8 mouse cellular contexts compared by ENCODE assay signal in the genomic region with DNA sequence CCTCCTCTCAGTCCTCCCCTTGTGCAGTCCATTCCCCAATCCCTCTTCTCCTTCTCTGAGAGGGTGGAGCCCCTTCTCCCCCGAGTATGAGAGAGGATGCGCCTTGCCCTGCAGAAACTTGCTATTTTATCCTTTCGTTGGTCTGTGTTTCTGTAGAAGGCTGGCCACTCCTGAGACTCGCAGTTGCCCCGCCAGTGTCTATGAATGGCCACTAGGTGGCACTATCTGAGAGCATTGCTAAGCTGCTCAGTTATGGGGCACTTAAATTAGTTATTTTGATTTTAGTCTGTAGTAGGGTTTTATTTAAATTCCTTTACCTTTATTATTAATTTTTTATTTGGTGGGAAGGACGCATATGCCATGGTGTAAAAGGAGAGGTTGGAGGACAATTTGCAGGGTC. TPM values are rescaled to one million over a fixed set of nuclear protein-coding genes. Genes with fewer than 3 reads are reported as not detected.
DNase-seq lines count a peak whose midpoint lies in the region; ATAC-seq and TF ChIP-seq lines count a peak whose summit lies in the region.

No protein-coding gene starts in this region.

- peak; percentile 45 for TF ChIP-seq CTCF in ES-Bruce4 (IDR thresholded peaks at IDR 0.05; ENCODE audit: low read depth, low read length)
- peak; percentile 83 for TF ChIP-seq CTCF in layer of hippocampus, adult 2 months (conservative IDR thresholded peaks at IDR 0.05)

- TF ChIP-seq POLR2A in ES-Bruce4 (IDR thresholded peaks at IDR 0.05; ENCODE audit: insufficient read depth, low read length): no peak

- no peaks in the 10 kb centered on the region for H3K4me1 ChIP-seq in ES-Bruce4 (ENCODE audit: control insufficient read depth, insufficient read depth, low read length)
- no peaks in the 10 kb centered on the region for H3K4me1 ChIP-seq in heart, embryonic 14.5 days (ENCODE audit: control insufficient read depth in 2 of 2, insufficient read depth in 2 of 2, low read length in 2 of 2)
- H3K4me1 ChIP-seq in lung, embryonic 16.5 days (replicated peaks; ENCODE audit: control insufficient read depth, insufficient read depth, low read length): no peaks in the 10 kb centered on the region

- no peaks in the 10 kb centered on the region for H3K27me3 ChIP-seq in ES-Bruce4 (ENCODE audit: control insufficient read depth, insufficient read depth, low read length, poor library complexity, severe bottlenecking)
- no peaks in the 10 kb centered on the region for H3K27me3 ChIP-seq in heart, embryonic 14.5 days (ENCODE audit: control insufficient read depth, insufficient read depth, low read length)
- no peaks in the 10 kb centered on the region; the same call in 1 of the 2 replicates for H3K27me3 ChIP-seq in lung, embryonic 16.5 days (ENCODE audit: control insufficient read depth, insufficient read depth, low read depth, low read length)

- H3K4me3 ChIP-seq in ES-Bruce4 (ENCODE audit: low read depth, low read length): no peak overlapping the region
- H3K4me3 ChIP-seq in heart, embryonic 14.5 days (ENCODE audit: control insufficient read depth in 1 of 2, insufficient read depth in 1 of 2, low read depth in 1 of 2, low read length in 2 of 2): no peak overlapping the region
- no peak overlapping the region for H3K4me3 ChIP-seq in layer of hippocampus, adult 2 months
- no peak overlapping the region for H3K4me3 ChIP-seq in lung, embryonic 16.5 days (ENCODE audit: low read length)

- DNase-seq in adrenal gland, adult 18-20 months (ENCODE audit: low spot score in 2 of 2): peak; percentile 16 to 28
- peak; percentile 70 for DNase-seq in embryo, embryonic 11 days
- DNase-seq in layer of hippocampus, adult 2 months (ENCODE audit: low spot score in 2 of 2): peak; percentile 17 to 47
- DNase-seq in retina, postnatal 7 days (ENCODE audit: low read depth, low spot score): peak; percentile 19
- DNase-seq in urinary bladder, postnatal 36 days (ENCODE audit: low spot score in 2 of 2): peak; percentile 13 to 50

- H3K9ac ChIP-seq in ES-Bruce4 (ENCODE audit: low read depth, poor library complexity, severe bottlenecking): no peak overlapping the region
- H3K9ac ChIP-seq in heart, embryonic 14.5 days (ENCODE audit: low read length): no peak overlapping the region
- no peak overlapping the region for H3K9ac ChIP-seq in lung, embryonic 16.5 days (ENCODE audit: low read length)

- no peak for TF ChIP-seq EP300 in ES-Bruce4 (IDR thresholded peaks at IDR 0.05; ENCODE audit: insufficient read depth, low read depth, low read length)

- H3K4me2 ChIP-seq in heart, embryonic 14.5 days (ENCODE audit: low read length): 0 out of 2 replicates have a peak overlapping the region, but pooled peaks have one; percentile 3
- no peak overlapping the region for H3K4me2 ChIP-seq in lung, embryonic 16.5 days (ENCODE audit: low read depth, low read length)

- H3K36me3 ChIP-seq in ES-Bruce4 (ENCODE audit: control insufficient read depth, insufficient read depth, low read length, poor library complexity, severe bottlenecking): no peaks in the 10 kb centered on the region
- H3K36me3 ChIP-seq in heart, embryonic 14.5 days (ENCODE audit: control insufficient read depth, insufficient read depth, low read length): no peaks in the 10 kb centered on the region
- no peaks in the 10 kb centered on the region for H3K36me3 ChIP-seq in lung, embryonic 16.5 days (ENCODE audit: control insufficient read depth, insufficient read depth, low read length)

- H3K27ac ChIP-seq in ES-Bruce4 (ENCODE audit: insufficient read depth, low read length): no peak overlapping the region
- no peak overlapping the region for H3K27ac ChIP-seq in heart, embryonic 14.5 days (replicated peaks in 1 of 2; ENCODE audit: control insufficient read depth in 1 of 2, insufficient read depth in 1 of 2, low read depth in 2 of 2, low read length in 2 of 2)
- no peak overlapping the region for H3K27ac ChIP-seq in layer of hippocampus, adult 2 months
- H3K27ac ChIP-seq in lung, embryonic 16.5 days (ENCODE audit: low read length): no peak overlapping the region

- 14% methylated on average over 6 of the region's 6 CpGs for WGBS in heart, embryonic 14.5 days
- WGBS in lung, embryonic 16.5 days: 20% methylated on average over 6 of the region's 6 CpGs

- H3K9me3 ChIP-seq in ES-Bruce4 (replicated peaks; ENCODE audit: control insufficient read depth, insufficient read depth, low read length, poor library complexity, severe bottlenecking): no peaks in the 10 kb centered on the region
- no peaks in the 10 kb centered on the region for H3K9me3 ChIP-seq in heart, embryonic 14.5 days (ENCODE audit: control insufficient read depth, low read length)
- H3K9me3 ChIP-seq in lung, embryonic 16.5 days (ENCODE audit: control insufficient read depth, low read length): no peaks in the 10 kb centered on the region

- ATAC-seq in heart, embryonic 14.5 days (ENCODE audit: insufficient number of reproducible peaks, insufficient read depth, low FRiP score, low read depth): no peak
- ATAC-seq in lung, embryonic 16.5 days (ENCODE audit: low read depth): peak; percentile 62; the same call in 1 of the 2 replicates

RNA-seq across cellular contexts. Expression of a gene that starts 48.0 kb away (rescaled TPM):
- polyA plus RNA-seq in ES-Bruce4 (2011; ENCODE audit: insufficient read depth, insufficient read length, low read depth, missing spikeins): 45.1 and 49.9 TPM in 2 replicates
- 10 to 100 TPM; 24.9 to 30.6 TPM for total RNA-seq in adrenal gland, adult 18-20 months (2021)
- polyA plus RNA-seq in heart, embryonic 14.5 days (2014; fragmentation: Nextera tagmentation; extraction: Ambion mirVana): 20.5 and 21.2 TPM in 2 replicates
- 10 to 100 TPM; 25.0 to 26.2 TPM for total RNA-seq in layer of hippocampus, adult 2 months (2021)
- 20.3 and 23.3 TPM in 2 replicates for polyA plus RNA-seq in lung, embryonic 16.5 days (2015; fragmentation: Nextera tagmentation; extraction: Ambion mirVana)

Comparison
In these comparisons a context has a peak if more than half of its experiments do, and no peak if none do; other contexts are left out.
1. DNase-seq: peak in every context shown above with its lines; median percentile 70 in embryo, embryonic 11 days; 32 in layer of hippocampus, adult 2 months; 32 in urinary bladder, postnatal 36 days; 22 in adrenal gland, adult 18-20 months; 19 in retina, postnatal 7 days.